Mouse (Mus musculus) urinary bladder, adult 2 months (tissue): ENCODE measurements around the gene St6galnac3. TPM values are rescaled to one million over a fixed set of nuclear protein-coding genes. Genes with fewer than 3 reads are reported as not detected.

Experiments used
- DNase-seq: peaks from one replicate; pipeline ENCODE4 v3.0.0; 2022; ENCODE audit warnings: low spot score
- polyA plus RNA-seq: library from polyadenylated mRNA; depleted of rRNA; stranded (reverse); fragments of >200 nt; gene quantifications from 2 replicates; pipeline ENCODE4 v1.2.3, GENCODE M21; 2012

The St6galnac3 gene
- polyA plus RNA-seq, 1 experiment = 2.9 TPM

- no peak for DNase-seq
These were observed 34.4 kb downstream of the St6galnac3 start for GRCm38 (mm10) chr3:153690553-153690952.

GRCm38 (mm10) chr3:153689793-153690291, 35.1 kb downstream of the St6galnac3 start:
- no peak for DNase-seq

DNA sequence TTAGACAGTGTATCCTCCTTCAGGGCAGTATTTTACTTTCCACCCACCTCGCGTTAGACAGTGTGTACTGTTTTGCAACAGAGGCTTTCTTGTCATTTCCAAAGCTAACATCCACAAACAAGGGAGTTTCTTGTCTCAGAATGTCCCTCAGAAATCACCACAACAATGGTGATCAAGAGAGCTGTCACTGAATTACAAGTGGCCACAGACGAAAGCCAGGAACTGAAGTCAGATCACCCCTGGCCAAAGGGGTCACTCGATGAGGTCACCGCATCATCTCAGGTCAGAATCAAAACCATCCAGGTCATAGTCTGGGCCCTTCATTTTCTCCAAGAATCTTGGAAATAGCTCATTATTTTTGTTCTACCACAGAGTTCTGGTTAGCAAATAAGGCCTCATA, 37.1 kb downstream of the St6galnac3 start:
- DNase-seq = no peak

DNA sequence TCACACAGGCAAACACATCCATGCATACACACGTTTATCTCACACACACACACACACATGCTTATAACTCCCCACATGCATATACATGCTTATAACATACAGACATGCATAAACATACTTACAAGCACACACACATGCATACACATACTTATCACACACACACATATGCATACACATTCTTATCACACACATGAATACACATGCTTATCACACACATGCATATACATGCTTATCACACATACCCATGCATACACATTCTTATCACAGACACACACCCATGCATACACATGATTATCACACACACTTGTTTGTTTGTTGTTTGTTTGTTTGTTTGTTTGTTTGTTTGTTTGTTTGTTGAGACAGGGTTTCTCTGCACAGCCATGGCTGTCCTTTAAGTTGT, 40.1 kb downstream of the St6galnac3 start:
- no peak for DNase-seq

DNA sequence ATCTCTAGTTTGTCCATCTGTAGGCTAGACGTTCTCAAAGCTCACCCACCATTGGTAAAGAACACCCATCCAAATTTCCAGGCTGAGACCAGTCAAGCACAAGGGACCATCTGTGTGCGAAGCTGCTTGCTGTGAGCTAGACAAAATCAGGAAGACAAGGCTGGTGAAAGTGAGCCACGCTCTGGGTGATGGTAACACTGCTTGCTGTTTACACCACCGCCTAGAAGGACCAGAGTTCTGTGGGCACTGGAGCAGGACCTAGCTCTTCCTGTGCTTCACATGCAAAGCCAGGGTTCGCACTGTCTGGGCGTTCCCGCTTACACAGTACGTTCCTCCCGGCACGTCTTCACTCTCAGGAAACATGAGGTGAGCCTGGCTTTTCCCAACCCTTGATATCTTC, 42.7 kb downstream of the St6galnac3 start:
- no peak for DNase-seq

DNA sequence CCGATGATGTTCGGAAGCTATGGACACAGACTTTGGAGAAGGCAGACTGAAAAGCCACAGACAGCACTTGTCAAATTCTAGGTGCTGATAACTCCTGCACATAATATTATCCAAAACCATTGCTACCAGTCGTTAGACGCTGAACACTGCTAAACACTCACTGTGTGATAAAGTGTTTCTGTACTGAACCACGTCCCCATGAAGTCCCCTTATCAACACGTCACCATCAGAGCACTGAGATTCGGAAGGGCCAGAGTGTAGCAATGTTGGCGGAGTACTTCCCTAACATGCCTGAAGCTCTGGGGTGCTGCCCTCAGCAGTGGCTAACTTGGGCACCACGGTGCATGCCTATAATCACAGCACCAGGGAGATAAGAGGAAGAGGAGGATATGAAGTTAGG, 43.3 kb downstream of the St6galnac3 start:
- no peak for DNase-seq

- no peak for DNase-seq
These were observed 49.1 kb downstream of the St6galnac3 start for GRCm38 (mm10) chr3:153675832-153676231.

DNA sequence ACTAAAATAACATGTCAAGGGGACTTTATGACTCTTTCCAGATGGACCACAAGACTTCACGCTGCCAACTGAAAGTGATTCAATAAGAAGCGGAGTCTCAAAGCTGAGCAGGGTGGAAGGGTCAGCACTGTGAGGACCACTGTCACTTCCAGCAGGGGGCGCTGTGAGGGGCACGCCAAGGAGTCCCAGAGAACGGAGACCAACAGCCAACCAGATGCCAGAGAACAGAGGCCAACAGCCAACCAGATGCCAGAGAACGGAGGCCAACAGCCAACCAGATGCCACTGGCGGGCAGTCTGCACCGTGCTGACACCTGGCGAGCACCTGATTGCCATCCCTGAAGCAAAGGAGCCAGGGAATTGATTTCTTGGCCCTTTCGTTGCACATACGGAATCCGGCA, 49.9 kb downstream of the St6galnac3 start:
- DNase-seq = no peak

DNA sequence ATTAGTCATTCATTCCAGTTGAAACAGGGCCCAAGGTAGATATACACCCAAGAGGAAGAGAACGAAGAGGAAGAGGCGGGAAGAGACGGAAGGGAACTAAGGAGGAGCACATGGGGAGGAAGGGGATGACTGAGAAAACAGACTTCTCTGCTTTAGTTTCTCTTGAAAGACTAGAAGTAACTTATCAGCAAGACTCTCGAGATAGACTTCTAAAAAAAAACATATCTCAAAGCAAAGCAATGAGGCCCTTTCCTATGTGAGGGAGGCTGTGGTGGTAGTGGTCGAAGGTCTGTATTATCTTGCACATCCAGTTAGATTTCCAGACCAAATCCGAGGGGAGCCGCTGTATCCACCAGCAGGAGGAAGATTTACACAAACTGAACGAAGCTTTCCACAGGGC, 50.6 kb downstream of the St6galnac3 start:
- DNase-seq = no peak

- DNase-seq = no peak
These were observed 51.5 kb downstream of the St6galnac3 start for GRCm38 (mm10) chr3:153673451-153673850.

- DNase-seq = no peak
These were observed 53.9 kb downstream of the St6galnac3 start for GRCm38 (mm10) chr3:153670953-153671674.

- no peak for DNase-seq
These were observed 55.1 kb downstream of the St6galnac3 start for GRCm38 (mm10) chr3:153669737-153670435.

DNA sequence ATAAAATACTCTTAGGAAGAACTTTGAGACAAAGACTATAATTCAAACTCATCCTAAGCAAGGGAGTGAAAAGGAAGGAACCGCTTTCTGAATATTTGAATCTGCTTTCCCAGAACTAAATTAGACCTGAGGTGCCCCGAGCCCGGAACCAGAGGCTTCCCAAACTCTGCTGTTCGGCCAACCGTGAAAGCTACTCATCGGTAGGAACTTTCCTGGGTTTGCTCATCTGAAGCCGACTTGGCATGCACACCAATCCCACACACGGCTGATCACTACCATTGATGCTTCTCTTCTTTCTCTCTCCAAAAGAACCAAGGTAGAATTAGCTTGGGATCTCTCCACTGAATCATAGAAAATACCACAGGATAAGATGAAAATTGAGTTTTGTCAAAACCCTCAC, 55.6 kb downstream of the St6galnac3 start:
- DNase-seq = no peak

GRCm38 (mm10) chr3:153668447-153669290, 56.3 kb downstream of the St6galnac3 start:
- no peak for DNase-seq

DNA sequence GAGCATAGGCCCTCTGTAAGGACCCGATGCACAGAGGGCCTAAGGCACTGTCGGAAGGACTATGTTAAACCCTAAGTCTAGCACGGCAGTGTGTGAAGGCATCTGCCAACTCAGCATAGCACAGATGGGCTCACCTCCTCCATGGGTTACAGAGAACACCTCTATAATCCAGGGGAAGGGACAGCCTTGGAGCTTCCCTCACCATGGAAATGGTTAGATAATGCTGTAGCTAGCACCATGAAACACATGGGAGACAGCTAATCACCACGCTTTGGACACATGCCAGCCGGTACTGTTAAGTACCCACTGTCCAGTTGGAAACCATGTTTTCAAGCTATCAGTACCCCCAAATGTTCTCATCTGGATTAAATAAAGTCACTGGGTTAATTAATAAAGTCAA, 60.3 kb downstream of the St6galnac3 start:
- no peak for DNase-seq

GRCm38 (mm10) chr3:153663841-153664427, 61.0 kb downstream of the St6galnac3 start:
- DNase-seq = no peak

DNA sequence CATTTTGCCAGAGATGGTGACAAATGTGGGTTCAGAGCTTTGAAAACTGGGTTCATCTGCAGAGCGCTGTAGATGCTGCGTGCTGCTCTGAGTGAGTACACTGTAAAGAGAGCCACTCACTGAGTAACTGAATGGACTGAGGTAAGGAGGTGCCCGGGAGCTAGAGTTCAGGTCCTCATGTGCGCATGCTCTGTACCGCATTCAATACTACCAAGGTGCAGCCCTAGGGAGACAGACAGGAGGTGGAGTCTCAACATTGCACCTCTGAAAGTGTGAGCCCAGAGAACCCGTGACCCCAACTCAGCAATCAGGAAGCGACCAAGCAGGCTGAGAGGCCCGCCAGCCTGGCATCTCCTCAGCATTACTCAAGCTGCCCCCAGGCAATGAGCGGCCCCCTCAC, 62.2 kb downstream of the St6galnac3 start:
- DNase-seq = no peak

GRCm38 (mm10) chr3:153661927-153662326, 63.0 kb downstream of the St6galnac3 start:
- no peak for DNase-seq

DNA sequence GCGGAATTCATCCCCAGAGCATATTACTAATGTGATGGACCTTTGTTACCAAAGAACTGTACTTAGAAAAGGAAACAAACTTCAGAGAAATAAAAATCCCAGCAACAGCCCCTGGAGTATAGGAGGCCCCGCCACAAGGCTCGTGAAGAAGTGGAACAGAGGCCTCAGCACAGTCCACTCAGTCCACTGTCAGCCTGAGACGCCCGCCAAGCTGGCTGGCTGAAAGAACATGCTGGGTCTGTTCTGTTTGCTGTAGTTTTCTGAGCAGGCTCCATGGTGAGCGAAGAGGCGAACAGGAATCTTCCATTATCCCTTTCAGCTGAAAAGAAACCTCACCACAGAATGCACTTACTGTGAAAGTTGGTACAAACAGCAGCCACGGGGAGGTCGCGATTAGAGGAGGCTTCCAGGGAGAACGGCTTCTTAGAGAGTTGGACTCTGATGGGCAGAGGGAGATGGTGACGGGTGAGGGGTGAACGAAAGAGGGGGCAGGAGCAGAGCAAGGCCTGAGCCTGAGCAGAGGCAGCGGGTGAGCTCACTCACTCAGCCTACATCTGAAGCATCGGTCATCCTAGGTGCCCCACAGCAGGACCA, 65.3 kb downstream of the St6galnac3 start:
- no peak for DNase-seq

DNA sequence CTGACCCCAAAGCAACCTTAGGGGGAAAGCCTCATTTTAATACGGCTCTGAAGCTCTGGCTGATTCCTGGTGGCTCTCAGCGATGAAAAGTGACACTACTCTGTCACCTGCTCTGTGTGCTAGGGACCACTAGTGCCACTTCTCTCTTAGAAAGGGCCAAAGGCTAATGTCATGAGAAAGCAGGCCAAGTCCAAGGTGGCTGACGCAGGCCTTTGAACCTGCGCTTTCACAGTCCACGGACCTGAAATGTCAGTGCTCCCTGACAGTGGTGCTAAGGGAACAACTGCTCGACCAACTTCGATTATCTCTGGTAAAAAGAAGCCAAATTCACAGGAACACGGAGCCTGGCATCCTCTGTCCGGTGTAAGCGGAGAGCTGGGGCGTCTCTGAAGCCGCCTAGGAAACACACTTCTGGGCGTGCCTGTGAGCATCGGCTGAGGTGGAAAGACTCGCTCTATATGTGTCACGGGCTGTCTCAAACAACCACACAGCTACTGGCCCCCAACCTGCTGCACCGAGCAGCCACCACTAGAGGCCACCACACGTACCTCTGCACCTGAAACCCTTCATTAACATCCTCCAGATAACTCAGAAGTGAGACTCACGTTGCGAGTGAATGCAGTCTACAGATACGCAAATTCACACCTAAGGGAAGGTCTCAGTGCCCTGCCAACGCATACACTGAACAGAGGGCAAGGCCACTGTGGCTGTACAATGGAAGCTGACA, 66.8 kb downstream of the St6galnac3 start:
- no peak for DNase-seq

DNA sequence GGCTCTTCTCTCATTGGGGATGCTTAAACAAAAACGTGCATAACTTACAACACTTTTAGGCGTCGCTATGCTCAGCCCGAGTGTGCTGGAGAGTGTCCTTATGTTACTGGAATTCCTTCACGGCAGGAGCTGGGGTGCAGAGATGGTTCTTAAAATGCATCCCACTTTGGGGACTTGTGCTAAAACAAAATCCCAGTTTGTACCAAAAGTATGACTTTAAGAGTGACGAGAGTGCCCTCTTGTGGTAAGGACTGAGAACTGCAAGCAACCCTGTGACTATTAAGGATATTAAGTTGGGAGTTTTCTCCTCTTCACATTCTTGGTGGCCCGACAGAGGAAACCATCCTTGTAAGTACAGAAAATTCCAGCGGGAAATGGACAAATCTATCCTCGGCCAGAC, 69.9 kb downstream of the St6galnac3 start:
- no peak for DNase-seq
